Mouse (Mus musculus) neural tube, postnatal 0 days (tissue): ENCODE measurements around the gene Rhox4b. TPM values are rescaled to one million over a fixed set of nuclear protein-coding genes. Genes with fewer than 3 reads are reported as not detected.

Experiments used
- polyA plus RNA-seq: library from polyadenylated mRNA; unstranded; fragments of >200 nt; fragmentation: Nextera tagmentation; extraction: Ambion mirVana; gene quantifications from 2 replicates; pipeline ENCODE4 v1.2.1, GENCODE M21; 2015

Rhox4b gene
- polyA plus RNA-seq, result not detected in 2 replicates

DNA sequence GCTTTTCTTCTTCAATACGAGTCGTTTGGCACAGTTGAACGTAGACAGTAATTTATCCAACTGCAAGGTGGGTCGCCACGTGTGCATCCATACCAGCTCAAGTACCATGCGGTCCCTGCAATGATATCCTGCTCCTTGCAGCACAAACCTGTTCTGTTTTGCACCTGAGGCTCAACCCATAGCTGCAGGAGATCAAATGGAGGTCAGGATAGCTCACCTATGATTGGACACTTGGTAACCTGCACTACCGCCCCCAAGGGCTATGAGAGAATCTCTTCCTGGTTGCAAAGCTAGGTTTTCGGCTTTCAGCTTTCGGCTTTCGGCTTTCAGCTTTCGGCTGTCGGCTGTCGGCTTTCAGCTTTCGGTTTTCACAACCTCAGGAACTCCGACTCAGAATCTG, at the start of gene Rhox4b:
Gene Rhox4b (plus strand): TSS at position 301 of the 400 bp plus-strand sequence.

DNA sequence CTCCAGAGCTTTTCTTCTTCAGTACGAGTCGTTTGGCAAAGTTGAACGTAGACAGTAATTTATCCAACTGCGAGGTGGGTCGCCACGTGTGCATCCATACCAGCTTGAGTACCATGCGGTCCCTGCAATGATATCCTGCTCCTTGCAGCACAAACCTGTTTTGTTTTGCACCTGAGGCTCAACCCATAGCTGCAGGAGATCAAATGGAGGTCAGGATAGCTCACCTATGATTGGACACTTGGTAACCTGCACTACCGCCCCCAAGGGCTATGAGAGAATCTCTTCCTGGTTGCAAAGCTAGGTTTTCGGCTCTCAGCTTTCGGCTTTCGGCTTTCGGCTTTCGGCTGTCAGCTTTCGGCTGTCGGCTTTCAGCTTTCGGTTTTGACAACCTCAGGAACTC, 41.7 kb upstream of the Rhox4b start, which contains the start of gene Rhox4a2:
Gene Rhox4a2 (plus strand): TSS at position 301 of the 400 bp plus-strand sequence.

DNA sequence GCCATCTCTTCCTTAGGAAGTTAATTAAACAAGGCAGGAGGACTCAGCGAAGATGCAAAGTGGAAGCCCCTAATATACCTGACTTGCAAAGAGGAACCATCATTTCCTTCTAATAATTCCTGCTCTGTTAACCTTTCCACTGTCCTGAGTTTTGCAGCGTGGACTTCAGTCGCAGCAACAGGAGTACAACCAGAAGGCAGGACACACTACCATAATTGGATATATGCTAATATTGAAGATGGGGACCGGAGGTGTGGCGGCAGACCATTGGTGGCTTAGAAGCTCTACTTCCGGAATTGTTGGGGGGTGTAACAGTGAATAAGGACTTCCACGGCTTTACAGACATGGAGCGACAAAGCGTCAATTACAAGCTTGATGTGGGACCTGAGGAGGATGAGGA, 20.5 kb upstream of the Rhox4b start, which contains the start of gene Rhox2b:
Gene Rhox2b (plus strand): TSS at position 301 of the 400 bp plus-strand sequence.

GRCm38 (mm10) chrX:37453380-37453779, 21.1 kb downstream of the Rhox4b start, which contains the start of gene Rhox2c:
Gene Rhox2c, plus strand, starts transcription at chrX:37453680.

GRCm38 (mm10) chrX:37458285-37458684, 26.0 kb downstream of the Rhox4b start, which contains the start of gene Rhox3c:
Gene Rhox3c, plus strand, starts transcription at chrX:37458585.

DNA sequence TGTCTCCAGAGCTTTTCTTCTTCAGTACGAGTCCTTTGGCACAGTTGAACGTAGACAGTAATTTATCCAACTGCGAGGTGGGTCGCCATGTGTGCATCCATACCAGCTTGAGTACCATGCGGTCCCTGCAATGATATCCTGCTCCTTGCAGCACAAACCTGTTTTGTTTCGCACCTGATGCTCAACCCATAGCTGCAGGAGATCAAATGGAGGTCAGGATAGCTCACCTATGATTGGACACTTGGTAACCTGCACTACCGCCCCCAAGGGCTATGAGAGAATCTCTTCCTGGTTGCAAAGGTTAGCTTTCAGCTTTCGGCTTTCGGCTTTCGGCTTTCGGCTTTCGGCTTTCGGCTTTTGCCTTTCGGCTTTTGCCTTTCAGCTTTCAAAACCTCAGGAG, 47.7 kb downstream of the Rhox4b start, which contains the start of gene Rhox4c:
Gene Rhox4c (plus strand): TSS at position 301 of the 400 bp plus-strand sequence.

Other genes starting within 250 kb of the Rhox4b start
- gene Ndufa1, start 241.3 kb upstream of the Rhox4b start, polyA plus RNA-seq, result 1,019 and 1,020 TPM in 2 replicates
- 29.6 and 30.3 TPM in 2 replicates for gene Rnf113a1, start 241.2 kb upstream of the Rhox4b start, polyA plus RNA-seq
- gene Gm9, start 221.5 kb upstream of the Rhox4b start, polyA plus RNA-seq, result not detected in 2 replicates
- not detected in 2 replicates for gene Rhox1, start 210.2 kb upstream of the Rhox4b start, polyA plus RNA-seq
- not detected in 2 replicates for gene Rhox2a, start 187.5 kb upstream of the Rhox4b start, polyA plus RNA-seq
- gene Rhox3a, start 182.6 kb upstream of the Rhox4b start, polyA plus RNA-seq, result not detected in 2 replicates
- not detected in 2 replicates for gene Rhox4a, start 167.2 kb upstream of the Rhox4b start, polyA plus RNA-seq
- gene Rhox3a2, start 52.5 kb upstream of the Rhox4b start, polyA plus RNA-seq, result not detected in 2 replicates
- not detected in 2 replicates for gene Rhox4a2, start 41.6 kb upstream of the Rhox4b start, polyA plus RNA-seq
- gene Rhox2b, start 20.4 kb upstream of the Rhox4b start, polyA plus RNA-seq, result not detected in 2 replicates
- not detected in 2 replicates for gene Rhox2c, start 21.2 kb downstream of the Rhox4b start, polyA plus RNA-seq
- gene Rhox3c, start 26.1 kb downstream of the Rhox4b start, polyA plus RNA-seq, result not detected in 2 replicates
- gene Rhox4c, start 47.8 kb downstream of the Rhox4b start, polyA plus RNA-seq, result not detected in 2 replicates
- not detected in 2 replicates for gene Rhox2d, start 60.9 kb downstream of the Rhox4b start, polyA plus RNA-seq
- not detected in 2 replicates for gene Rhox4d, start 81.9 kb downstream of the Rhox4b start, polyA plus RNA-seq
- gene Rhox2e, start 98.0 kb downstream of the Rhox4b start, polyA plus RNA-seq, result not detected in 2 replicates
- not detected in 2 replicates for gene Rhox3e, start 109.5 kb downstream of the Rhox4b start, polyA plus RNA-seq
- gene Rhox4e, start 124.9 kb downstream of the Rhox4b start, polyA plus RNA-seq, result not detected in 2 replicates
- not detected in 2 replicates for gene Rhox2f, start 138.9 kb downstream of the Rhox4b start, polyA plus RNA-seq
- gene Rhox3f, start 148.5 kb downstream of the Rhox4b start, polyA plus RNA-seq, result not detected in 2 replicates
- gene Rhox4f, start 175.2 kb downstream of the Rhox4b start, polyA plus RNA-seq, result not detected in 2 replicates
- not detected in 2 replicates for gene Rhox3g, start 196.1 kb downstream of the Rhox4b start, polyA plus RNA-seq
- not detected in 2 replicates for gene Rhox2g, start 211.0 kb downstream of the Rhox4b start, polyA plus RNA-seq
- not detected in 2 replicates for gene Rhox4g, start 218.8 kb downstream of the Rhox4b start, polyA plus RNA-seq
- gene Rhox3h, start 236.3 kb downstream of the Rhox4b start, polyA plus RNA-seq, result not detected in 2 replicates
- gene Rhox2h, start 240.8 kb downstream of the Rhox4b start, polyA plus RNA-seq, result not detected in 2 replicates